Mouse (Mus musculus) MEL (cell line): ENCODE data around the gene Gpr18. TPM values are rescaled to one million over a fixed set of nuclear protein-coding genes. Genes with fewer than 3 reads are reported as not detected.

Source experiments
- DNase-seq: peaks from one replicate; pipeline ENCODE4 v3.0.0; 2011; ENCODE audit warnings: low read depth, low spot score
- H3K27ac ChIP-seq: 2 replicates; pipeline ENCODE4 v1.5.1; 2012; ENCODE audit warnings: low read depth, mild to moderate bottlenecking, control low read depth, low read length, moderate library complexity; ENCODE audit not compliant: control insufficient read depth
- H3K27me3 ChIP-seq, 2 experiments: fragments of 150-350 bp in 1 of 2; sonication (generic) in 1 of 2; 2 replicates each; pipeline ENCODE4 v1.6.1; 2012; ENCODE audit warnings: low read length in 2 of 2, mild to moderate bottlenecking in 2 of 2, improper control_type of control experiment in 1 of 2, moderate library complexity in 1 of 2; ENCODE audit not compliant: insufficient read depth in 2 of 2, control insufficient read depth in 1 of 2
- H3K36me3 ChIP-seq, 2 experiments: 2 replicates each; pipeline ENCODE4 v1.6.1; 2012 to 2014; ENCODE audit warnings: low read length in 2 of 2, improper control_type of control experiment in 1 of 2, inconsistent platforms in 1 of 2, mild to moderate bottlenecking in 1 of 2; ENCODE audit not compliant: insufficient read depth in 2 of 2, control insufficient read depth in 1 of 2
- H3K4me1 ChIP-seq, 2 experiments: fragments of 150-350 bp in 1 of 2; sonication (generic) in 1 of 2; 2 replicates each; pipeline ENCODE4 v1.6.1; 2012; ENCODE audit warnings: low read length in 2 of 2, improper control_type of control experiment in 1 of 2, mild to moderate bottlenecking in 1 of 2; ENCODE audit not compliant: insufficient read depth in 2 of 2, control insufficient read depth in 1 of 2
- H3K4me3 ChIP-seq, 2 experiments: fragments of 150-350 bp in 1 of 2; sonication (generic) in 1 of 2; 2 replicates each; pipeline ENCODE4 v1.5.1; 2012; ENCODE audit warnings: low read depth in 2 of 2, low read length in 2 of 2, mild to moderate bottlenecking in 2 of 2, moderate library complexity in 2 of 2, control low read depth in 1 of 2, improper control_type of control experiment in 1 of 2; ENCODE audit not compliant: control insufficient read depth in 1 of 2, insufficient read depth in 1 of 2
- H3K79me2 ChIP-seq: 2 replicates; pipeline ENCODE4 v1.6.1; 2012; ENCODE audit warnings: mild to moderate bottlenecking, low read length, moderate library complexity; ENCODE audit not compliant: control insufficient read depth, poor library complexity, insufficient read depth
- H3K9ac ChIP-seq: 2 replicates; pipeline ENCODE4 v1.6.1; 2012; ENCODE audit warnings: low read depth, mild to moderate bottlenecking, control low read depth, low read length, moderate library complexity; ENCODE audit not compliant: control insufficient read depth, poor library complexity, severe bottlenecking
- H3K9me3 ChIP-seq: fragments of 150-350 bp; sonication (generic); replicated peaks from 2 replicates; pipeline ENCODE4 v1.6.1; 2012; ENCODE audit warnings: mild to moderate bottlenecking, low read length, improper control_type of control experiment, moderate library complexity; ENCODE audit not compliant: insufficient read depth
- CHD2 ChIP-seq: IDR thresholded peaks from 2 replicates; pipeline ENCODE4 v1.6.1; 2011; ENCODE audit warnings: low read length, improper control_type of control experiment
- CTCF ChIP-seq, 3 experiments: IDR thresholded peaks in 2 of 3; conservative IDR thresholded peaks in 1 of 3; 2 replicates each; pipeline ENCODE4 v1.5.1; 2011 to 2012; ENCODE audit warnings: low read length in 3 of 3, low read depth in 2 of 3, mild to moderate bottlenecking in 2 of 3, improper control_type of control experiment in 1 of 3, inconsistent platforms in 1 of 3, mixed read lengths in 1 of 3, moderate library complexity in 1 of 3; ENCODE audit not compliant: control insufficient read depth in 1 of 3, insufficient read depth in 1 of 3, poor library complexity in 1 of 3, severe bottlenecking in 1 of 3
- ELF1 ChIP-seq: IDR thresholded peaks from 2 replicates; pipeline ENCODE4 v1.6.1; 2014; ENCODE audit warnings: low read depth, mild to moderate bottlenecking, inconsistent platforms, low read length, improper control_type of control experiment, moderate library complexity
- EP300 ChIP-seq, 2 experiments: IDR thresholded peaks; 2 replicates each; pipeline ENCODE4 v1.6.1; 2011; ENCODE audit warnings: improper control_type of control experiment in 2 of 2, low read length in 2 of 2, low read depth in 1 of 2, mild to moderate bottlenecking in 1 of 2
- ETS1 ChIP-seq: IDR thresholded peaks from 2 replicates; pipeline ENCODE4 v1.6.1; 2012; ENCODE audit warnings: low read depth, mild to moderate bottlenecking, inconsistent platforms, low read length, improper control_type of control experiment, moderate library complexity
- GABPA ChIP-seq: IDR thresholded peaks from 2 replicates; pipeline ENCODE4 v1.6.1; 2012; ENCODE audit warnings: low read depth, mild to moderate bottlenecking, inconsistent platforms, low read length, improper control_type of control experiment, moderate library complexity
- JUND ChIP-seq: IDR thresholded peaks from 2 replicates; pipeline ENCODE4 v1.6.1; 2011; ENCODE audit warnings: low read depth, mild to moderate bottlenecking, improper control_type of control experiment, low read length
- KAT2A ChIP-seq: conservative IDR thresholded peaks from 2 replicates; pipeline ENCODE4 v1.6.1; 2012; ENCODE audit warnings: low read depth, low read length, improper control_type of control experiment, inconsistent platforms
- MAFK ChIP-seq: IDR thresholded peaks from 2 replicates; pipeline ENCODE4 v1.6.1; 2011; ENCODE audit warnings: low read depth, mild to moderate bottlenecking, low read length, improper control_type of control experiment, borderline replicate concordance
- MAX ChIP-seq: IDR thresholded peaks from 2 replicates; pipeline ENCODE4 v1.6.1; 2011; ENCODE audit warnings: low read length, improper control_type of control experiment
- MAZ ChIP-seq: IDR thresholded peaks from 2 replicates; pipeline ENCODE4 v1.6.1; 2012; ENCODE audit warnings: low read depth, mild to moderate bottlenecking, inconsistent platforms, low read length, improper control_type of control experiment
- NRF1 ChIP-seq: IDR thresholded peaks from 2 replicates; pipeline ENCODE4 v1.6.1; 2014; ENCODE audit warnings: low read depth, mild to moderate bottlenecking, inconsistent platforms, low read length, improper control_type of control experiment, moderate library complexity; ENCODE audit not compliant: poor library complexity, insufficient read depth, severe bottlenecking
- POLR2AphosphoS2 ChIP-seq: IDR thresholded peaks from 2 replicates; pipeline ENCODE4 v1.6.1; 2011; ENCODE audit warnings: low read length, improper control_type of control experiment
- POLR2AphosphoS5 ChIP-seq: IDR thresholded peaks from 2 replicates; pipeline ENCODE4 v1.6.1; 2012; ENCODE audit warnings: low read depth, borderline replicate concordance, mild to moderate bottlenecking, inconsistent platforms, low read length, moderate library complexity, mixed read lengths
- RCOR1 ChIP-seq: IDR thresholded peaks from 2 replicates; pipeline ENCODE4 v1.6.1; 2012; ENCODE audit warnings: low read depth, mild to moderate bottlenecking, inconsistent platforms, low read length, improper control_type of control experiment
- TAL1 ChIP-seq: IDR thresholded peaks from 2 replicates; pipeline ENCODE4 v1.6.1; 2012; ENCODE audit warnings: mild to moderate bottlenecking, inconsistent platforms, low read length, moderate library complexity, mixed read lengths
- TBP ChIP-seq: IDR thresholded peaks from 2 replicates; pipeline ENCODE4 v1.8.0; 2011; ENCODE audit warnings: low read depth, low read length, improper control_type of control experiment
- TCF12 ChIP-seq: IDR thresholded peaks from 2 replicates; pipeline ENCODE4 v1.6.1; 2014; ENCODE audit warnings: low read depth, mild to moderate bottlenecking, inconsistent platforms, low read length, improper control_type of control experiment, moderate library complexity
- UBTF ChIP-seq: IDR thresholded peaks from 2 replicates; pipeline ENCODE4 v1.6.1; 2012; ENCODE audit warnings: low read depth, mild to moderate bottlenecking, inconsistent platforms, low read length, improper control_type of control experiment, moderate library complexity, borderline replicate concordance; ENCODE audit not compliant: insufficient read depth
- USF1 ChIP-seq: IDR thresholded peaks from 2 replicates; pipeline ENCODE4 v1.6.1; 2014; ENCODE audit warnings: low read depth, mild to moderate bottlenecking, inconsistent platforms, low read length, improper control_type of control experiment, moderate library complexity
- ZKSCAN1 ChIP-seq: IDR thresholded peaks from 2 replicates; pipeline ENCODE4 v1.6.1; 2012; ENCODE audit warnings: low read depth, mild to moderate bottlenecking, inconsistent platforms, low read length, improper control_type of control experiment, moderate library complexity
- ZMIZ1 ChIP-seq: IDR thresholded peaks from 2 replicates; pipeline ENCODE4 v1.6.1; 2012; ENCODE audit warnings: low read depth, mild to moderate bottlenecking, inconsistent platforms, low read length, improper control_type of control experiment, moderate library complexity
- polyA plus RNA-seq, 2 experiments: library from polyadenylated mRNA; stranded (reverse) in 1 of 2; unstranded in 1 of 2; fragments of >175 nt in 1 of 2; fragments of >200 nt in 1 of 2; gene quantifications; 2 replicates each; pipeline versions ENCODE4 v1.2.1 to v1.2.4; 2012; ENCODE audit warnings: low replicate concordance in 2 of 2, low read depth in 1 of 2; ENCODE audit not compliant: insufficient read length in 2 of 2, insufficient read depth in 1 of 2, missing spikeins in 1 of 2
- total RNA-seq: library from RNA; depleted of rRNA; stranded (reverse); fragments of 300-350 nt; gene quantifications from 2 replicates; pipeline ENCODE4 v1.2.3, GENCODE M21; 2012

The Gpr18 gene
- total and polyA plus RNA-seq, 3 experiments, result 0.06 to 0.15 TPM; not detected in 1

GRCm38 (mm10) chr14:121960997-121961396 lies 45.4 kb upstream of the Gpr18 start:
- Histone ChIP-seq H3K27ac (no peak overlapping the region), H3K4me3 (no peak overlapping the region), H3K9me3 (no peaks in the 10 kb centered on the region), H3K27me3 (no peaks in the 10 kb centered on the region), H3K79me2 (no peaks in the 10 kb centered on the region), H3K4me1 (peaks cover 5 to 30% of the 10 kb centered on the region in 2 experiments), H3K9ac (no peak overlapping the region), H3K36me3 (peaks cover 0 to 20% of the 10 kb centered on the region in 2 experiments; a peak in 2 of 4 replicates)
- TF ChIP-seq KAT2A (no peak), TCF12 (no peak), JUND (no peak), MAFK (no peak), ZKSCAN1 (no peak), USF1 (no peak)
- no peak for DNase-seq

- TF ChIP-seq MAZ, result no peak
- no peak for TF ChIP-seq NRF1
- no peak for TF ChIP-seq CTCF (IDR thresholded peaks at IDR 0.05 in 2 of 3, conservative IDR thresholded peaks at IDR 0.05 in 1 of 3; ENCODE audit: control insufficient read depth in 1 of 3, insufficient read depth in 1 of 3, low read depth in 2 of 3, low read length in 3 of 3, poor library complexity in 1 of 3, severe bottlenecking in 1 of 3)
- TF ChIP-seq GABPA, result no peak
- no peak for TF ChIP-seq ELF1
- TF ChIP-seq ETS1, result no peak
- TF ChIP-seq CHD2, result no peak
- no peak for TF ChIP-seq TBP
- no peak for TF ChIP-seq KAT2A
- TF ChIP-seq MAX, result no peak
- TF ChIP-seq MAFK, result no peak
- TF ChIP-seq EP300 (IDR thresholded peaks at IDR 0.05; ENCODE audit: low read depth in 1 of 2, low read length in 2 of 2), result no peak
- no peak for TF ChIP-seq POLR2AphosphoS2
- no peak for TF ChIP-seq TAL1
- TF ChIP-seq RCOR1, result no peak
- TF ChIP-seq ZMIZ1, result no peak
- TF ChIP-seq UBTF, result no peak
- no peak for TF ChIP-seq POLR2AphosphoS5
- TF ChIP-seq, all 39 proteins: peak for 0
- Histone ChIP-seq H3K27me3 (no peaks in the 10 kb centered on the region), H3K9ac (no peak overlapping the region), H3K79me2 (no peaks in the 10 kb centered on the region), H3K9me3 (no peaks in the 10 kb centered on the region), H3K36me3 (peaks cover 0 to 20% of the 10 kb centered on the region in 2 experiments; a peak in 2 of 4 replicates), H3K27ac (no peak overlapping the region), H3K4me3 (no peak overlapping the region), H3K4me1 (peaks cover 5 to 30% of the 10 kb centered on the region in 2 experiments)
- DNase-seq, result peak; percentile 38
Observed at GRCm38 (mm10) chr14:121960531-121960930, 45.0 kb upstream of the Gpr18 start.
